Mouse (Mus musculus) embryonic facial prominence, embryonic 12.5 days (tissue): ENCODE data around the gene Atad5. TPM values are rescaled to one million over a fixed set of nuclear protein-coding genes. Genes with fewer than 3 reads are reported as not detected.
A peak's percentile ranks its signal among the peaks of the same experiment; 100 is the strongest.

Experiments
- ATAC-seq: fragments of 200-750 bp; cut with Nextera tagmentation; 2 replicates; pipeline ENCODE4 v1.8.0; 2017; ENCODE audit not compliant: insufficient number of reproducible peaks, insufficient read depth, low FRiP score, low TSS enrichment
- H3K27ac ChIP-seq: fragments of 300-500 bp; sonication (generic); 2 replicates; pipeline ENCODE4 v1.5.1; 2016; ENCODE audit warnings: mild to moderate bottlenecking
- H3K27me3 ChIP-seq: fragments of 300-500 bp; sonication (generic); 2 replicates; pipeline ENCODE4 v1.6.1; 2016; ENCODE audit warnings: mild to moderate bottlenecking, moderate library complexity
- H3K36me3 ChIP-seq: fragments of 300-500 bp; sonication (generic); 2 replicates; pipeline ENCODE4 v1.6.1; 2016; ENCODE audit warnings: mild to moderate bottlenecking
- H3K4me1 ChIP-seq: fragments of 300-500 bp; sonication (generic); 2 replicates; pipeline ENCODE4 v1.6.1; 2016
- H3K4me2 ChIP-seq: fragments of 300-500 bp; sonication (generic); replicated peaks from 2 replicates; pipeline ENCODE4 v1.6.1; 2016; ENCODE audit warnings: mild to moderate bottlenecking, moderate library complexity
- H3K4me3 ChIP-seq: fragments of 300-500 bp; sonication (generic); 2 replicates; pipeline ENCODE4 v1.5.1; 2016; ENCODE audit warnings: mild to moderate bottlenecking
- H3K9ac ChIP-seq: fragments of 300-500 bp; sonication (generic); 2 replicates; pipeline ENCODE4 v1.6.1; 2016; ENCODE audit warnings: mild to moderate bottlenecking, moderate library complexity
- H3K9me3 ChIP-seq: fragments of 300-500 bp; sonication (generic); 2 replicates; pipeline ENCODE4 v1.6.1; 2016; ENCODE audit warnings: mild to moderate bottlenecking, moderate library complexity
- WGBS: fragments of 180-500 bp; shearing (Covaris S2); methylation state at CpG from one replicate; pipeline ENCODE4 v1.1.7; 2016; 5-methylcytosine and 5-hydroxymethylcytosine counted together
- polyA plus RNA-seq: library from polyadenylated mRNA; unstranded; fragments of >200 nt; fragmentation: Nextera tagmentation; extraction: Ambion mirVana; gene quantifications from 2 replicates; pipeline ENCODE4 v1.2.1, GENCODE M21; 2016

Gene Atad5
- polyA plus RNA-seq, 1 experiment from 2014 or later, result 16.0 TPM

DNA sequence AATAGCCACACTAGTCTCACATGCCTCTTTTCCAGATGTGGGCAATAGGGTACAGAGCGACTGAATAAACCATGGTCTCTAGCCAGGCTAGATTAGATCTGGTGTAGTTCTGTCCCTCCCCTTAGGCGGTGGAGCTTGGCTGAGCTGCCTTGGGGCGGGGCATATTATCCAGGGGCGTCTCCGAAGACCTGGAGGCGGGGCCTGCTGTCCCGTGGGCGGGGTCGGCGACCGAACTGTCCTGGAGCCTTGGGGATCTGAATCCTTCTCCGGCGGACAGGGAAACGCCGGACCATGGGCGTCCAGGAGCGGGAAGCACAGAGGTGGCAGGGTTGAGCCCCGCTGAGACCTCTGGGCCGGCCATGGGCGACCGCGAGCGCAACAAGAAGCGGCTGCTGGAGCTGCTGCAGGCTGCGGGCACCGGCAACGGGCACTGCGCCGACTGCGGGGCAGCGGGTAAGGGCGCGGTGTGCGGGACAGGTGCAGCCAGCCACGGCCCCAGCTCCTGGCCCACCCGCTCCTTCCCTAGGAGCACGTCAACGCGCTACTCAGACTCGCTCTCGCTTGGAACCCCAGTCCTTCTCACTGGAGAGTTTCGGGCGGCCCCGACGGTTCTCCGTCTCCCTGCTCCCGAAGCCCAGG, 64.8 kb downstream of the Atad5 start, which contains the start of gene Adap2:
Adap2 (plus strand) TSS at position 249 of the 639 bp plus-strand sequence.
- Histone ChIP-seq H3K9ac (peak within 1 kb of the TSS; percentile 39; the same call in 1 of the 2 replicates), H3K4me1 (0 out of 2 replicates have a peak, but pooled peaks cover 7% of the 10 kb centered on the region), H3K9me3 (no peaks in the 10 kb centered on the region), H3K27ac (no peak within 1 kb of the TSS), H3K4me3 (peak within 1 kb of the TSS; percentile 48), H3K36me3 (no peaks in the 10 kb centered on the region), H3K4me2 (peak within 1 kb of the TSS; percentile 80), H3K27me3 (peaks cover 50% of the 10 kb centered on the region)
- WGBS, result 2% methylated on average over 45 of the region's 47 CpGs
- peak; percentile 56; the same call in 1 of the 2 replicates for ATAC-seq

- no peak for ATAC-seq
- no peaks in the 10 kb centered on the region for H3K36me3 ChIP-seq
- peak overlapping the region; percentile 48 for H3K4me3 ChIP-seq
- WGBS, result 27% methylated on average over 25 of the region's 25 CpGs
- H3K9me3 ChIP-seq, result no peaks in the 10 kb centered on the region
- peaks cover 50% of the 10 kb centered on the region for H3K27me3 ChIP-seq
- H3K4me1 ChIP-seq, result 0 out of 2 replicates have a peak, but pooled peaks cover 7% of the 10 kb centered on the region
- H3K27ac ChIP-seq, result no peak overlapping the region
- peak overlapping the region; percentile 80 for H3K4me2 ChIP-seq
- no peak overlapping the region for H3K9ac ChIP-seq
These were observed 65.3 kb downstream of the Atad5 start for GRCm38 (mm10) chr11:80154501-80154900.

GRCm38 (mm10) chr11:80155541-80155940, 66.3 kb downstream of the Atad5 start:
- H3K36me3 ChIP-seq, result no peaks in the 10 kb centered on the region
- H3K4me1 ChIP-seq, result 0 out of 2 replicates have a peak, but pooled peaks cover 7% of the 10 kb centered on the region
- no peak for ATAC-seq
- H3K9ac ChIP-seq, result no peak overlapping the region
- 86% methylated on average over 8 of the region's 8 CpGs for WGBS
- no peak overlapping the region for H3K4me3 ChIP-seq
- H3K4me2 ChIP-seq, result no peak overlapping the region
- H3K27me3 ChIP-seq, result peaks cover 50% of the 10 kb centered on the region
- H3K27ac ChIP-seq, result no peak overlapping the region
- no peaks in the 10 kb centered on the region for H3K9me3 ChIP-seq

DNA sequence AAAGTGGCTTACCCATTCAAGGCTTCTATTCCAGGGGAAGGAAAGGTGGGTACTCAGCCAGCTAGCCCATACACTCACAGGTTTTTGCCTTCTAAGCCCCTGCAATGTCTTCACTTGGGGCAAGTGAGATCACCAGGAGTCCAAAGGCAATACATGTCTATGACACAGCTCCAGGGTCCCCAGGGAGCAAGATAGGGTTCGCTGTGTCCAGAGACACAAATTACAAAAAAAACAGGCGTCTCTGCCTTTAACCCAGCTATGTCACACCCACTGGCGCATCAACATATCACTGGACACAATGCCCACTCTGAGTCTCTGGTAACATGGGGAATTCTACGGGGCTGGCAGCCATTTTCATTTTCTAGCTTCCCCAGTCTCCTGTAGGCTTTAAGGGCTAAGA, 66.8 kb downstream of the Atad5 start:
- no peak overlapping the region for H3K4me2 ChIP-seq
- peaks cover 50% of the 10 kb centered on the region for H3K27me3 ChIP-seq
- no peak overlapping the region for H3K4me3 ChIP-seq
- H3K27ac ChIP-seq, result no peak overlapping the region
- no peak overlapping the region for H3K9ac ChIP-seq
- WGBS, result 85% methylated on average over 4 of the region's 4 CpGs
- no peaks in the 10 kb centered on the region for H3K9me3 ChIP-seq
- H3K36me3 ChIP-seq, result no peaks in the 10 kb centered on the region
- ATAC-seq, result no peak
- 0 out of 2 replicates have a peak, but pooled peaks cover 7% of the 10 kb centered on the region for H3K4me1 ChIP-seq

DNA sequence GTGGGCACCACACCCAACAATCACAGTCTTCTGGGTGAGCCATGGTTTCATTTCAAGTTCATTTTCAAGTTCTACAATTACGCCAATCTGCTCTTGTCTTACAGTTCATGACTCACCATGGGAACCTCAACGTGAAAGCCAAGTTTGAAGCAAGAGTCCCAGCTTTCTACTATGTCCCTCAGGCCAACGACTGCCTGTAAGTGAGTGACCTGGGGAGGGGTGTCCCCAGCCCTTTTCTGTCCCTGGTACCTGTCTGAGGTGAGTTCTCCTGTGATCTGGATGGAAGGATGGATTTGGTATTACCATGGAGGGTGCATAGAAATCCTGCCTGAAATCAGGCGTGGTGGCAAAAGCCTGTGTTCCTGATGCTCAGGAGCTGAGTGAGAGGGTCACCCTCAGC, 67.6 kb downstream of the Atad5 start:
- Histone ChIP-seq H3K9me3 (no peaks in the 10 kb centered on the region), H3K27me3 (peaks cover 47% of the 10 kb centered on the region), H3K9ac (no peak overlapping the region), H3K4me2 (no peak overlapping the region), H3K4me3 (no peak overlapping the region), H3K36me3 (no peaks in the 10 kb centered on the region), H3K4me1 (0 out of 2 replicates have a peak, but pooled peaks cover 7% of the 10 kb centered on the region), H3K27ac (no peak overlapping the region)
- WGBS, result 84% methylated on average over 4 of the region's 4 CpGs
- ATAC-seq, result no peak

- no peaks in the 10 kb centered on the region for H3K36me3 ChIP-seq
- H3K27me3 ChIP-seq, result peaks cover 28% of the 10 kb centered on the region
- ATAC-seq, result no peak
- no peak overlapping the region for H3K4me2 ChIP-seq
- 86% methylated on average over 7 of the region's 7 CpGs for WGBS
- H3K4me1 ChIP-seq, result 0 out of 2 replicates have a peak, but pooled peaks cover 5% of the 10 kb centered on the region
- no peaks in the 10 kb centered on the region for H3K9me3 ChIP-seq
- no peak overlapping the region for H3K27ac ChIP-seq
- no peak overlapping the region for H3K4me3 ChIP-seq
- H3K9ac ChIP-seq, result no peak overlapping the region
These were observed 69.8 kb downstream of the Atad5 start for GRCm38 (mm10) chr11:80159018-80159417.

DNA sequence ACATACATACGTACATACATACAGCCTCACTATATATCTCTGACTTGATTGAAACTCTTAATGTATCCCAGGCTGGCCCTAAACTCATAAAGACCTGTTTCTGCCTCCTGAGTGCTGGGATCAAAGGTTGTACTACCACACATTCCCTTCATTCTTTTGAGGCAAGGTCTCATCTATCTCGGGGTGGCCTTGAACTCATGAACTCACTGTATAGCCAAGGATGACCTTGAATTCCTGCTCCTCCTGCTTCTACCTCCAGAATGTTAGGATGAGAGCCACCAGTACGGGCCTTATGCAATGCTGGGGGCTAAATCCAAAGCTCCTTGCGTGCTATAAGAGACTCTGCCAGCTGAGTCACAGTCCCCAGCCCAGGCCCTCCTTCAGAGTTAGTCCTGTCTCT, 71.8 kb downstream of the Atad5 start:
- Histone ChIP-seq H3K9me3 (no peaks in the 10 kb centered on the region), H3K4me3 (no peak overlapping the region), H3K4me1 (no peaks in the 10 kb centered on the region), H3K4me2 (no peak overlapping the region), H3K27ac (no peak overlapping the region), H3K9ac (no peak overlapping the region), H3K36me3 (no peaks in the 10 kb centered on the region), H3K27me3 (0 out of 2 replicates have a peak, but pooled peaks cover 8% of the 10 kb centered on the region)
- no peak for ATAC-seq
- 80% methylated on average over 4 of the region's 4 CpGs for WGBS

DNA sequence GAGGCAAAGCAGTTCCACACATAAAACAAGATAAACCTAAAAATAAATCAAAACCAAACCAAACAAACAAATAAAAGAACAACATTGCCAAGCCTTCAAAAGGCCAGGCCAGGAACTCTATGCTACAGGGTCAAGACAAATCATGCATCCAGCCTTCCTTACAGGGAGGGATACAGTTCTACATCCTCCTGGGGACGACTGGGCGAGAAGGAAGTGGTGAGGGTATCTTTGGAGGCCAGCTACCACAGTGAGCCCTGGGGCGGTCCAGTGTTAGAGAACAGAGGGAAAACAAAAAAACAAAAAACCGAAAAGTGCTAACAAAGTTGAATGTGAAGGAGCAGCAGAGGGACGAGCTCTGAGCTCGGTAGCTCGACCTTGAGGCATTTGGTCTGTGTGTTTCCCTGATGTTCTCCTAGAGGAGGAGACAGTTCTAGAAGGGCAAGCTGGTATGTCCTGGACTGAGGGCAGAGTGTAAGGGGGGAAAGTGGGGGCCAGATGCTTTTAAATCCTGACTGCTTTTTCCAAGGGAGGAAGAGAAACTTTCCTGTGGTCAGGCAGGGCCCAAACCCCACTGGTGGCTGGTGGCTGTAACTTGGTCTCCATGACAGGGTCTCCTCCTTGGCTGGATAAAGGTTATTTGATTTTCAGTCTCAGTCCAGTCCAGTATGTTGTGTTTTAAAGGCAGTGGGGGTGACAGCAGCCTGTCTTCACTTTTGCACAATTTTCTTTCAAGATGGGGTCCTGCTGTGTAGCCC, 74.3 kb downstream of the Atad5 start:
- Histone ChIP-seq H3K27me3 (no peaks in the 10 kb centered on the region), H3K9ac (no peak overlapping the region), H3K27ac (no peak overlapping the region), H3K4me2 (no peak overlapping the region), H3K36me3 (no peaks in the 10 kb centered on the region), H3K9me3 (no peaks in the 10 kb centered on the region), H3K4me3 (no peak overlapping the region), H3K4me1 (no peaks in the 10 kb centered on the region)
- WGBS, result 62% methylated on average over 7 of the region's 7 CpGs
- no peak for ATAC-seq

GRCm38 (mm10) chr11:80164224-80164623, 75.0 kb downstream of the Atad5 start:
- no peaks in the 10 kb centered on the region for H3K4me1 ChIP-seq
- no peaks in the 10 kb centered on the region for H3K9me3 ChIP-seq
- no peak for ATAC-seq
- no peak overlapping the region for H3K4me3 ChIP-seq
- WGBS, result 65% methylated on average over 2 of the region's 2 CpGs
- no peak overlapping the region for H3K9ac ChIP-seq
- H3K36me3 ChIP-seq, result no peaks in the 10 kb centered on the region
- H3K4me2 ChIP-seq, result no peak overlapping the region
- H3K27me3 ChIP-seq, result no peaks in the 10 kb centered on the region
- no peak overlapping the region for H3K27ac ChIP-seq

- ATAC-seq, result no peak
- no peak overlapping the region for H3K4me3 ChIP-seq
- H3K4me2 ChIP-seq, result no peak overlapping the region
- 87% methylated on average over 9 of the region's 9 CpGs for WGBS
- H3K4me1 ChIP-seq, result no peaks in the 10 kb centered on the region
- no peak overlapping the region for H3K9ac ChIP-seq
- H3K36me3 ChIP-seq, result no peaks in the 10 kb centered on the region
- H3K27ac ChIP-seq, result no peak overlapping the region
- H3K27me3 ChIP-seq, result no peaks in the 10 kb centered on the region
- no peaks in the 10 kb centered on the region for H3K9me3 ChIP-seq
These were observed 78.9 kb downstream of the Atad5 start for GRCm38 (mm10) chr11:80168121-80168520.

- Histone ChIP-seq H3K27ac (no peak overlapping the region), H3K27me3 (no peaks in the 10 kb centered on the region), H3K4me2 (no peak overlapping the region), H3K4me1 (no peaks in the 10 kb centered on the region), H3K9me3 (no peaks in the 10 kb centered on the region), H3K4me3 (no peak overlapping the region), H3K9ac (no peak overlapping the region), H3K36me3 (no peaks in the 10 kb centered on the region)
- no peak for ATAC-seq
- 83% methylated on average over 4 of the region's 4 CpGs for whole genome bisulfite sequencing
These were observed 79.5 kb downstream of the Atad5 start for GRCm38 (mm10) chr11:80168611-80169249.
